Mouse (Mus musculus): ENCODE data around the gene Syn3. TPM values are rescaled to one million over a fixed set of nuclear protein-coding genes. Genes with fewer than 3 reads are reported as not detected.

Syn3 gene
- polyA plus RNA-seq, 2 experiments = 1.9 to 2.0 TPM

GRCm38 (mm10) chr10:86006455-86006854 lies 492.2 kb downstream of the Syn3 start:
- Histone ChIP-seq H3K27me3 (ENCODE audit: control insufficient read depth, insufficient read depth, low read length) (no peaks in the 10 kb centered on the region), H3K9me3 (ENCODE audit: control insufficient read depth, low read length) (no peaks in the 10 kb centered on the region), H3K27ac (replicated peaks; ENCODE audit: low read depth, low read length) (no peak overlapping the region), H3K9ac (ENCODE audit: low read depth, low read length, severe bottlenecking) (no peak overlapping the region), H3K4me2 (replicated peaks; ENCODE audit: low read depth, low read length, severe bottlenecking) (no peak overlapping the region), H3K4me1 (ENCODE audit: control insufficient read depth, insufficient read depth, low read length) (no peaks in the 10 kb centered on the region), H3K4me3 (replicated peaks; ENCODE audit: low read length) (no peak overlapping the region), H3K36me3 (ENCODE audit: control insufficient read depth, insufficient read depth, low read length) (no peaks in the 10 kb centered on the region)
- WGBS = 82% methylated on average over 5 of the region's 5 CpGs
- DNase-seq (ENCODE audit: low spot score) (no peak), ATAC-seq (ENCODE audit: low FRiP score, low read depth) (no peak)
- no peak for TF ChIP-seq POLR2A (IDR thresholded peaks at IDR 0.05; ENCODE audit: borderline replicate concordance, extremely low read depth, insufficient read depth, insufficient read length)

Other genes starting within 250 kb of the Syn3 start
- 57.4 and 73.3 TPM in 2 replicates for gene Timp3, start 198.5 kb downstream of the Syn3 start, polyA plus RNA-seq (2012; rRNA removed)
- gene Timp3, start 198.5 kb downstream of the Syn3 start, polyA plus RNA-seq (2014; fragmentation: Nextera tagmentation; extraction: Ambion mirVana) = 66.5 and 75.1 TPM in 2 replicates
- 242 and 401 TPM in 2 replicates for gene Hsp90b1, start 206.6 kb upstream of the Syn3 start, polyA plus RNA-seq (2012; rRNA removed)
- 448 and 466 TPM in 2 replicates for gene Hsp90b1, start 206.6 kb upstream of the Syn3 start, polyA plus RNA-seq (2014; fragmentation: Nextera tagmentation; extraction: Ambion mirVana)
- 1.9 and 2.5 TPM in 2 replicates for gene Ttc41, start 206.9 kb upstream of the Syn3 start, polyA plus RNA-seq (2012; rRNA removed)
- gene Ttc41, start 206.9 kb upstream of the Syn3 start, polyA plus RNA-seq (2014; fragmentation: Nextera tagmentation; extraction: Ambion mirVana) = 0.98 and 1.4 TPM in 2 replicates